Mouse (Mus musculus): ENCODE results near the gene Dusp23.

The Dusp23 gene

GRCm38 (mm10) chr1:172619235-172619634 lies 13.5 kb downstream of the Dusp23 start:
- no peak for DNase-seq

- peak; percentile 24 for DNase-seq
These were observed 14.6 kb downstream of the Dusp23 start for GRCm38 (mm10) chr1:172618141-172618540.

- no peak for DNase-seq
These were observed 15.2 kb downstream of the Dusp23 start for GRCm38 (mm10) chr1:172617365-172618076.

- DNase-seq = peak; percentile 27
These were observed 16.0 kb downstream of the Dusp23 start for GRCm38 (mm10) chr1:172616537-172617300.

GRCm38 (mm10) chr1:172615412-172615811 lies 17.4 kb downstream of the Dusp23 start:
- DNase-seq = no peak

- no peak for DNase-seq
These were observed 18.1 kb downstream of the Dusp23 start for GRCm38 (mm10) chr1:172614654-172615053.

GRCm38 (mm10) chr1:172612745-172613144 lies 20.0 kb downstream of the Dusp23 start:
- no peak for DNase-seq

- no peak for DNase-seq
These were observed 21.5 kb downstream of the Dusp23 start for GRCm38 (mm10) chr1:172611304-172611703.

GRCm38 (mm10) chr1:172602326-172602725 lies 30.4 kb downstream of the Dusp23 start, which contains the start of gene Fcrl6:
Gene Fcrl6, minus strand, starts transcription at chr1:172602551.
- no peak for DNase-seq

GRCm38 (mm10) chr1:172594495-172594894 lies 38.3 kb downstream of the Dusp23 start:
- no peak for DNase-seq

GRCm38 (mm10) chr1:172593956-172594355 lies 38.8 kb downstream of the Dusp23 start:
- no peak for DNase-seq

- no peak for DNase-seq
These were observed 39.4 kb downstream of the Dusp23 start for GRCm38 (mm10) chr1:172593321-172593720.

- peak; percentile 64 for DNase-seq
These were observed 42.4 kb downstream of the Dusp23 start, which contains the start of gene Slamf8 for GRCm38 (mm10) chr1:172590385-172590784. Gene Slamf8, minus strand, starts transcription at chr1:172590568.

GRCm38 (mm10) chr1:172585612-172586567 lies 46.9 kb downstream of the Dusp23 start:
- DNase-seq = no peak

GRCm38 (mm10) chr1:172585026-172585425 lies 47.7 kb downstream of the Dusp23 start:
- DNase-seq = no peak

- no peak for DNase-seq
These were observed 48.5 kb downstream of the Dusp23 start for GRCm38 (mm10) chr1:172584271-172584670.

GRCm38 (mm10) chr1:172582436-172582835 lies 50.3 kb downstream of the Dusp23 start:
- DNase-seq = no peak

All from layer of hippocampus, adult 9-11 months (tissue).